Mouse (Mus musculus): ENCODE measurements around the gene Cr1l.

GRCm38 (mm10) chr1:195132070-195132469 is 684 bp upstream of the Cr1l start:
- TF ChIP-seq CTCF (IDR thresholded peaks at IDR 0.05; ENCODE audit: control insufficient read depth, insufficient read depth, insufficient replicate concordance, low read depth, low read length) (no peak), POLR2A (IDR thresholded peaks at IDR 0.05; ENCODE audit: control insufficient read depth, low read depth, low read length) (no peak)

Data from testis, adult 2 months (tissue).